Mouse (Mus musculus) liver, postnatal 0 days (tissue): ENCODE results near the gene Cnfn. TPM values are rescaled to one million over a fixed set of nuclear protein-coding genes. Genes with fewer than 3 reads are reported as not detected.

Experiments
- ATAC-seq: fragments of 200-750 bp; cut with Nextera tagmentation; 2 replicates; pipeline ENCODE4 v1.8.0; 2017; ENCODE audit warnings: mild to moderate bottlenecking, moderate library complexity
- DNase-seq: peaks from one replicate; pipeline ENCODE4 v3.0.0-alpha.2; 2016
- H3K27ac ChIP-seq: fragments of 300-500 bp; sonication (generic); 2 replicates; pipeline ENCODE4 v1.5.1; 2014; ENCODE audit warnings: antibody characterized with exemption, moderate library complexity, mild to moderate bottlenecking, low read depth
- H3K27me3 ChIP-seq: fragments of 300-500 bp; sonication (generic); 2 replicates; pipeline ENCODE4 v1.6.1; 2014; ENCODE audit warnings: low read length, control low read depth, mixed read lengths; ENCODE audit not compliant: insufficient read depth
- H3K36me3 ChIP-seq: fragments of 300-500 bp; sonication (generic); replicated peaks from 2 replicates; pipeline ENCODE4 v1.6.1; 2014; ENCODE audit warnings: mild to moderate bottlenecking, control low read depth, low read length, moderate library complexity, mixed read lengths; ENCODE audit not compliant: insufficient read depth
- H3K4me1 ChIP-seq: fragments of 300-500 bp; sonication (generic); 2 replicates; pipeline ENCODE4 v1.6.1; 2014; ENCODE audit warnings: antibody characterized with exemption, mild to moderate bottlenecking, control low read depth; ENCODE audit not compliant: insufficient read depth
- H3K4me2 ChIP-seq: fragments of 300-500 bp; sonication (generic); 2 replicates; pipeline ENCODE4 v1.6.1; 2014; ENCODE audit warnings: low read depth, mild to moderate bottlenecking, low read length, moderate library complexity, mixed read lengths
- H3K4me3 ChIP-seq: fragments of 300-500 bp; sonication (generic); 2 replicates; pipeline ENCODE4 v1.5.1; 2014; ENCODE audit warnings: low read depth, low read length
- H3K9ac ChIP-seq: fragments of 300-500 bp; sonication (generic); replicated peaks from 2 replicates; pipeline ENCODE4 v1.6.1; 2014; ENCODE audit warnings: mild to moderate bottlenecking, moderate library complexity
- H3K9me3 ChIP-seq: fragments of 300-500 bp; sonication (generic); 2 replicates; pipeline ENCODE4 v1.6.1; 2016; ENCODE audit warnings: mild to moderate bottlenecking, control low read depth, low read length, mixed read lengths
- CTCF ChIP-seq: sonication (generic); IDR thresholded peaks from 2 replicates; pipeline ENCODE4 v1.5.1; 2016; ENCODE audit warnings: antibody characterized with exemption, low read depth
- EP300 ChIP-seq: IDR thresholded peaks from 2 replicates; pipeline ENCODE4 v1.6.1; 2016; ENCODE audit warnings: antibody characterized with exemption, low read depth, mild to moderate bottlenecking
- WGBS: fragments of 180-500 bp; shearing (Covaris S2); extraction: QIAGEN DNeasy Blood & Tissue Kit; methylation state at CpG from one replicate; pipeline ENCODE4 v1.1.7; 2014; ENCODE audit not compliant: insufficient replicate concordance; 5-methylcytosine and 5-hydroxymethylcytosine counted together
- polyA plus RNA-seq: library from polyadenylated mRNA; unstranded; fragments of >200 nt; fragmentation: Nextera tagmentation; extraction: Ambion mirVana; gene quantifications from 2 replicates; pipeline ENCODE4 v1.2.1, GENCODE M21; 2015

Gene Cnfn
- polyA plus RNA-seq, 1 experiment from 2014 or later = not detected

GRCm38 (mm10) chr7:25391856-25392453 lies 22.4 kb upstream of the Cnfn start:
- DNase-seq = no peak
- Histone ChIP-seq H3K27me3 (no peaks in the 10 kb centered on the region), H3K4me3 (no peak overlapping the region), H3K27ac (0 out of 2 replicates have a peak overlapping the region, but pooled peaks have one; percentile 32), H3K4me2 (0 out of 2 replicates have a peak overlapping the region, but pooled peaks have one; percentile 7), H3K9me3 (no peaks in the 10 kb centered on the region), H3K36me3 (peaks cover 16% of the 10 kb centered on the region), H3K4me1 (peaks cover 55% of the 10 kb centered on the region), H3K9ac (no peak overlapping the region)
- no peak for ATAC-seq
- WGBS = 74% methylated on average over 2 of the region's 2 CpGs
- TF ChIP-seq CTCF = no peak
- TF ChIP-seq EP300 = no peak

- no peak overlapping the region; the same call in 1 of the 2 replicates for H3K4me2 ChIP-seq
- no peak for TF ChIP-seq CTCF
- no peak for TF ChIP-seq EP300
- H3K27ac ChIP-seq = peak overlapping the region; percentile 37; the same call in 1 of the 2 replicates
- no peak overlapping the region for H3K4me3 ChIP-seq
- 66% methylated on average over 2 of the region's 2 CpGs for WGBS
- peaks cover 57% of the 10 kb centered on the region for H3K4me1 ChIP-seq
- DNase-seq (no peak), ATAC-seq (no peak)
- no peak overlapping the region; the same call in 1 of the 2 replicates for H3K9ac ChIP-seq
- H3K9me3 ChIP-seq = no peaks in the 10 kb centered on the region
- H3K27me3 ChIP-seq = no peaks in the 10 kb centered on the region
- peaks cover 16% of the 10 kb centered on the region for H3K36me3 ChIP-seq
Observed at GRCm38 (mm10) chr7:25390986-25391385, 21.5 kb upstream of the Cnfn start.

GRCm38 (mm10) chr7:25390054-25390770 lies 20.7 kb upstream of the Cnfn start:
- Histone ChIP-seq H3K9me3 (no peaks in the 10 kb centered on the region), H3K9ac (peak overlapping the region; percentile 28; the same call in 1 of the 2 replicates)

DNA sequence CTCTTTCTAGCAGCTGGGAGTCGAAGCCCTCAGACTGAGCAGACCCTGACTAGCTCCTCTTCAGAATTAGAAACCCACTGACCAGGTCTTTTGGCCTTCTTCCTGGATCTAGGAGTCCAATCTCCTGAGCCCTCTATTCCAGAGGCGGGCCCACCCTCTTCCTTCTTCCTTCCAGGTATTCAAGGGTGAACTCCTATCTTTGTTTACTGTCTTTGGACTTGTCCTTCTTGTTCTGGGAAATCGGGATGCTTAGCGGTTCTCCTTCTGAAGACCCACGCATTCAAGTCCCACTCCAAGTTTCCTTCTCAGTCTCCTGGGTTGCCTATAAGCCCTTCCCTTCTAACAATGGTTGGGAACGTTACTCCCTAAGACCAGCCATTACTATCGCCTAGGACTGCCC lies 19.4 kb upstream of the Cnfn start:
- Histone ChIP-seq H3K36me3 (peaks cover 32% of the 10 kb centered on the region), H3K27ac (no peak overlapping the region), H3K4me2 (no peak overlapping the region), H3K9ac (no peak overlapping the region), H3K4me3 (no peak overlapping the region), H3K9me3 (no peaks in the 10 kb centered on the region), H3K4me1 (peaks cover 61% of the 10 kb centered on the region), H3K27me3 (no peaks in the 10 kb centered on the region)
- TF ChIP-seq CTCF (no peak), EP300 (no peak)
- no peak for DNase-seq
- ATAC-seq = no peak
- 84% methylated on average over 7 of the region's 7 CpGs for WGBS

More at GRCm38 (mm10) chr7:25390054-25390770, 20.7 kb upstream of the Cnfn start:
- H3K4me2 ChIP-seq = peak overlapping the region; percentile 13
- DNase-seq (peak; percentile 71), ATAC-seq (peak; percentile 86)
- H3K27ac ChIP-seq = peak overlapping the region; percentile 37; the same call in 1 of the 2 replicates
- H3K27me3 ChIP-seq = no peaks in the 10 kb centered on the region
- no peak for TF ChIP-seq EP300
- TF ChIP-seq CTCF = no peak
- WGBS = 70% methylated on average over 8 of the region's 8 CpGs
- peaks cover 64% of the 10 kb centered on the region for H3K4me1 ChIP-seq
- H3K4me3 ChIP-seq = no peak overlapping the region
- H3K36me3 ChIP-seq = peaks cover 19% of the 10 kb centered on the region

GRCm38 (mm10) chr7:25387811-25388440 lies 18.4 kb upstream of the Cnfn start:
- no peak overlapping the region for H3K27ac ChIP-seq
- no peak overlapping the region for H3K9ac ChIP-seq
- no peak for DNase-seq
- ATAC-seq = no peak
- no peak overlapping the region for H3K4me3 ChIP-seq
- WGBS = 90% methylated on average over 18 of the region's 18 CpGs
- H3K4me2 ChIP-seq = no peak overlapping the region
- no peak for TF ChIP-seq EP300
- peaks cover 42% of the 10 kb centered on the region for H3K36me3 ChIP-seq
- H3K27me3 ChIP-seq = no peaks in the 10 kb centered on the region
- no peaks in the 10 kb centered on the region for H3K9me3 ChIP-seq
- peaks cover 56% of the 10 kb centered on the region for H3K4me1 ChIP-seq

GRCm38 (mm10) chr7:25385850-25386555 lies 16.5 kb upstream of the Cnfn start:
- ATAC-seq (peak; percentile 58), DNase-seq (peak; percentile 82)
- TF ChIP-seq EP300 (peak; percentile 28; the same call in 1 of the 2 replicates), CTCF (no peak)
- WGBS = 27% methylated on average over 12 of the region's 12 CpGs
- Histone ChIP-seq H3K36me3 (peaks cover 55% of the 10 kb centered on the region), H3K4me3 (no peak overlapping the region), H3K4me1 (peaks cover 47% of the 10 kb centered on the region), H3K27ac (peak overlapping the region; percentile 93), H3K9me3 (no peaks in the 10 kb centered on the region), H3K27me3 (no peaks in the 10 kb centered on the region), H3K4me2 (peak overlapping the region; percentile 36), H3K9ac (peak overlapping the region; percentile 51)
